8 mouse cellular contexts compared by ENCODE assay signal in the genomic region with DNA sequence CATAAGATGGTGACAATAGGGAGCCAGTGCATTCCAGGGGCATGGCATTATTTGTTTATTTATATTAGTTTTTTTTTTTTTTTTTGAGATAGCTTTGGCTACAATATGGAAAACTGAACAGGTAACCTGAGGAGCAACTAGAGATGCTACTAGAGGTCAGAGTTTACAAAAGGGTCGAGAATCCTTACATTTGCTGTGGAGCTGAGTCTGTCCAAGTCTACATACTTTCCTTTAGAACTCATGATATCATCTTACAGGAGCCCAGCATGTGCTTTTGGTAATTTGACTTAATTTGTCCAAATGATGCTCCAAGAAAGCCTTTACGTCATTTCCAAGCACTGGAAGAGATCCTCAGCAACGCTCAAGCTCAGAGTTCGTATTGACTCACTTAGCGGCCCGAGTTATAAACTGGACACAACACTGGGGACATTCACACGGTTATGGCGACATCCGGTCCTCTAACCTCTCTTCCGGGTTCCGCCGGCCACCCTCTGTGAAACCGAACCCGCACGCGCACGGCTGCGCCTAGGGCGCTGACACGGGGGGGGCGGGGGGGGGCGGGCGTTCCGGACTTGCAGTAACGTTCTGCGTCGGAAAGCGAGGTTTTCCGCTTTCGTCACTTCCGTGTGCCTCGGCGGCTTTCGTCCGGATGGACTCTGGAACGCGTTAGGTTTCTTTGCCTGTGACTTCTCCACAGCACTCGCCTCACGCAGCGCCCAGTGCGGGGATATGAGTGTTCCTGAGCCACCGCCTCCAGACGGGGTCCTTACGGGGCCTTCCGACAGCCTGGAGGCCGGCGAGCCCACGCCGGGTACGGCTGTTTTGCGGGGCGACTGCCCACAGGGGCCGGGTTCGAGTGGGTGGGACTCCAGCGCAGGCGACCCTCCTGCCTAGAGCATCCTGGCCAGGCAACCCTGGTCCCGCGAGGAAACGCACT. TPM values are rescaled to one million over a fixed set of nuclear protein-coding genes. Genes with fewer than 3 reads are reported as not detected.
DNase-seq lines count a peak whose midpoint lies in the region; ATAC-seq lines count a peak whose summit lies in the region.

A gene (plus strand): TSS at position 610 of the 937 bp plus-strand sequence.

- peak within 1 kb of the TSS; percentile 81 for H3K4me3 ChIP-seq in hindbrain, embryonic 16.5 days (ENCODE audit: low read length)
- H3K4me3 ChIP-seq in macrophage (ENCODE audit: inconsistent target): peak within 1 kb of the TSS; percentile 77

- peak within 1 kb of the TSS; percentile 90 for H3K9ac ChIP-seq in hindbrain, embryonic 16.5 days (ENCODE audit: low read depth, low read length)

- DNase-seq in WW6 (ENCODE audit: low read depth, low spot score): peak; percentile 60
- DNase-seq in cerebellum, postnatal 4 days (ENCODE audit: low spot score in 2 of 2): peak; percentile 81 to 89
- peak; percentile 92 for DNase-seq in gastrocnemius, adult 18-20 months (ENCODE audit: low spot score)
- DNase-seq in left cerebral cortex, adult 18-20 months (ENCODE audit: low spot score in 2 of 2): peak; percentile 90 to 94
- DNase-seq in right cerebral cortex, adult 18-20 months: peak; percentile 93
- peak; percentile 72 for DNase-seq in urinary bladder, postnatal 10 days (ENCODE audit: low spot score)

- 1% methylated on average over 47 of the region's 59 CpGs for WGBS in hindbrain, embryonic 16.5 days
- 2% methylated on average over 48 of the region's 59 CpGs for WGBS in macrophage (ENCODE audit: missing documents)

- peaks cover 10% of the 10 kb centered on the region for H3K4me1 ChIP-seq in hindbrain, embryonic 16.5 days (ENCODE audit: control insufficient read depth, insufficient read depth, low read depth, low read length)

- no peaks in the 10 kb centered on the region for H3K9me3 ChIP-seq in hindbrain, embryonic 16.5 days (ENCODE audit: control insufficient read depth, low read length)

- ATAC-seq in hindbrain, embryonic 16.5 days: peak; percentile 97

- peaks cover 8% of the 10 kb centered on the region for H3K27me3 ChIP-seq in hindbrain, embryonic 16.5 days (replicated peaks; ENCODE audit: control insufficient read depth, insufficient read depth, low read length)

- H3K36me3 ChIP-seq in hindbrain, embryonic 16.5 days (ENCODE audit: control insufficient read depth, insufficient read depth, low read length): no peaks in the 10 kb centered on the region
- no peaks in the 10 kb centered on the region for H3K36me3 ChIP-seq in macrophage (ENCODE audit: inconsistent target)

- H3K27ac ChIP-seq in hindbrain, embryonic 16.5 days (ENCODE audit: low read depth, low read length): peak within 1 kb of the TSS; percentile 92
- peak within 1 kb of the TSS; percentile 72 for H3K27ac ChIP-seq in macrophage

- H3K79me2 ChIP-seq in macrophage (ENCODE audit: inconsistent target): peaks cover 37% of the 10 kb centered on the region

- peak within 1 kb of the TSS; percentile 77 for H3K4me2 ChIP-seq in hindbrain, embryonic 16.5 days (ENCODE audit: low read length)

RNA-seq across cellular contexts. Expression of the gene that starts here (rescaled TPM):
- total RNA-seq in gastrocnemius, adult 18-20 months (2021): 10 to 100 TPM; 17.5 to 20.0 TPM
- polyA plus RNA-seq in hindbrain, embryonic 16.5 days (2015; fragmentation: Nextera tagmentation; extraction: Ambion mirVana): 97.6 and 106 TPM in 2 replicates
- total RNA-seq in left cerebral cortex, adult 18-20 months (2021): 10 to 100 TPM; 26.8 to 30.6 TPM
- total RNA-seq in macrophage (2018; cell fraction: chromatin; rRNA removed): 10 to 100 TPM in 15 of 26 experiments, 1 to 10 TPM in 11; 2.2 to 22.3 (median 10.8) TPM
- total RNA-seq in macrophage (2018; cell fraction: cytosol; rRNA removed): 10 to 100 TPM; 31.1 to 97.3 (median 60.1) TPM
- total RNA-seq in macrophage (2018; cell fraction: nucleus; rRNA removed): 10 to 100 TPM in 22 of 26 experiments, 1 to 10 TPM in 4; 5.6 to 46.2 (median 25.0) TPM
- 46.9 to 66.1 TPM (median 61.2 TPM) in 3 replicates for polyA plus RNA-seq in macrophage (2018)

Comparison
In these comparisons a context has a peak if more than half of its experiments do, and no peak if none do; other contexts are left out.
1. Peak in every context shown above with its lines: DNase-seq, ATAC-seq, H3K4me3 ChIP-seq and H3K27ac ChIP-seq.